Mouse (Mus musculus) lung, embryonic 15.5 days (tissue): ENCODE results near the gene Cpne2. TPM values are rescaled to one million over a fixed set of nuclear protein-coding genes. Genes with fewer than 3 reads are reported as not detected.

ENCODE experiments used
- ATAC-seq: fragments of 200-750 bp; cut with Nextera tagmentation; 2 replicates; pipeline ENCODE4 v1.8.0; 2017; ENCODE audit warnings: moderate number of reproducible peaks, borderline replicate concordance; ENCODE audit not compliant: low FRiP score, low TSS enrichment; ENCODE audit errors: extremely low read depth
- H3K27ac ChIP-seq: fragments of 300-500 bp; sonication (generic); 2 replicates; pipeline ENCODE4 v1.5.1; 2015; ENCODE audit warnings: moderate library complexity, mild to moderate bottlenecking, inconsistent platforms
- H3K27me3 ChIP-seq: fragments of 300-500 bp; sonication (generic); 2 replicates; pipeline ENCODE4 v1.6.1; 2015; ENCODE audit warnings: inconsistent platforms
- H3K36me3 ChIP-seq: fragments of 300-500 bp; sonication (generic); 2 replicates; pipeline ENCODE4 v1.6.1; 2015; ENCODE audit warnings: inconsistent platforms
- H3K4me1 ChIP-seq: fragments of 300-500 bp; sonication (generic); 2 replicates; pipeline ENCODE4 v1.6.1; 2015; ENCODE audit warnings: inconsistent platforms
- H3K4me2 ChIP-seq: fragments of 300-500 bp; sonication (generic); 2 replicates; pipeline ENCODE4 v1.6.1; 2015; ENCODE audit warnings: inconsistent platforms, mild to moderate bottlenecking, moderate library complexity
- H3K4me3 ChIP-seq: fragments of 300-500 bp; sonication (generic); 2 replicates; pipeline ENCODE4 v1.5.1; 2015; ENCODE audit warnings: mild to moderate bottlenecking, inconsistent platforms
- H3K9ac ChIP-seq: fragments of 300-500 bp; sonication (generic); 2 replicates; pipeline ENCODE4 v1.6.1; 2015; ENCODE audit warnings: inconsistent platforms
- H3K9me3 ChIP-seq: fragments of 300-500 bp; sonication (generic); 2 replicates; pipeline ENCODE4 v1.6.1; 2016; ENCODE audit warnings: inconsistent platforms
- WGBS: fragments of 180-500 bp; shearing (Covaris S2); methylation state at CpG from one replicate; pipeline ENCODE4 v1.1.7; 2015; 5-methylcytosine and 5-hydroxymethylcytosine counted together
- microRNA-seq: library from miRNA; unstranded; fragments of <30 nt; microRNA quantifications from one replicate; pipeline ENCODE4, GENCODE M21; 2016
- polyA plus RNA-seq: library from polyadenylated mRNA; unstranded; fragments of >200 nt; fragmentation: Nextera tagmentation; extraction: Ambion mirVana; gene quantifications from 2 replicates; pipeline ENCODE4 v1.2.1, GENCODE M21; 2015

Gene Cpne2
- polyA plus RNA-seq, 1 experiment from 2014 or later, result 10.3 TPM

DNA sequence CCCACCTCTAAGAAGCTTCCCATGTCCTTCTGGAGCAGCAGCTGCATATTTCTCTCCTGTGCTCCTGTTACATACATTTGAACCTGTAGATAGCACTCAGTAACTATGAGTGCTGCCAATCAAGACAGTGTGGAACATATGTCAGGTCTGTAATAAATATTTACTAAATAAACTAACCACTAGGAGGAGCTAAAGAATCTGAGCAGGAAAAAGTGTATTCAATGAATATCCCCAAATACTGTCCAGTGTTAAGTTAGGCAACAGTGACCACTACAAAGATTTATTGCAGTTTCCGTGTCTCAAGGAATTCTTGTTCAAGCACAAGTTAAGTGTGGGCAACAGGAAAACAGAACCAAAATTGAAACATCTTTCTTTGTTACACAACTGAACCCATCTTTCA is 61.4 kb downstream of the Cpne2 start:
- H3K27me3 ChIP-seq, result no peaks in the 10 kb centered on the region
- H3K4me3 ChIP-seq, result no peak overlapping the region
- H3K4me1 ChIP-seq, result no peaks in the 10 kb centered on the region
- no peaks in the 10 kb centered on the region for H3K9me3 ChIP-seq
- H3K9ac ChIP-seq, result no peak overlapping the region
- WGBS, result 39% methylated on average over 1 of the region's 1 CpGs
- H3K4me2 ChIP-seq, result no peak overlapping the region
- H3K36me3 ChIP-seq, result 0 out of 2 replicates have a peak, but pooled peaks cover 6% of the 10 kb centered on the region
- H3K27ac ChIP-seq, result no peak overlapping the region
- ATAC-seq, result no peak

- H3K27ac ChIP-seq, result no peak overlapping the region
- H3K27me3 ChIP-seq, result no peaks in the 10 kb centered on the region
- H3K4me2 ChIP-seq, result peak overlapping the region; percentile 84
- no peak for ATAC-seq
- peaks cover 20% of the 10 kb centered on the region for H3K4me1 ChIP-seq
- H3K9ac ChIP-seq, result peak overlapping the region; percentile 88
- WGBS, result 17% methylated on average over 5 of the region's 5 CpGs
- H3K4me3 ChIP-seq, result peak overlapping the region; percentile 95
- no peaks in the 10 kb centered on the region for H3K9me3 ChIP-seq
- no peaks in the 10 kb centered on the region for H3K36me3 ChIP-seq
Observed at GRCm38 (mm10) chr8:94600478-94600877, 67.7 kb downstream of the Cpne2 start.

- no peaks in the 10 kb centered on the region for H3K36me3 ChIP-seq
- ATAC-seq, result peak; percentile 15
- peak overlapping the region; percentile 95 for H3K4me3 ChIP-seq
- H3K4me2 ChIP-seq, result peak overlapping the region; percentile 84
- H3K4me1 ChIP-seq, result peaks cover 20% of the 10 kb centered on the region
- peak overlapping the region; percentile 85 for H3K27ac ChIP-seq
- H3K9me3 ChIP-seq, result no peaks in the 10 kb centered on the region
- no peaks in the 10 kb centered on the region for H3K27me3 ChIP-seq
- peak overlapping the region; percentile 88 for H3K9ac ChIP-seq
- WGBS, result under 1% methylated on average over 51 of the region's 51 CpGs
Observed at GRCm38 (mm10) chr8:94601034-94601606, 68.3 kb downstream of the Cpne2 start.

GRCm38 (mm10) chr8:94601607-94602385 is 69.0 kb downstream of the Cpne2 start, which contains the start of the genes Rspry1 and Fam192a:
Gene Rspry1 (plus strand): TSS chr8:94601937.
Gene Fam192a (minus strand): TSS chr8:94601997.
- Histone ChIP-seq H3K36me3 (no peaks in the 10 kb centered on the region), H3K9ac (peak within 1 kb of the TSS; percentile 88), H3K4me1 (peaks cover 20% of the 10 kb centered on the region), H3K27me3 (no peaks in the 10 kb centered on the region), H3K27ac (peak within 1 kb of the TSS; percentile 85), H3K4me3 (peak within 1 kb of the TSS; percentile 95), H3K9me3 (no peaks in the 10 kb centered on the region), H3K4me2 (peak within 1 kb of the TSS; percentile 84)
- under 1% methylated on average over 55 of the region's 55 CpGs for WGBS
- peak; percentile 100 for ATAC-seq

GRCm38 (mm10) chr8:94602471-94603131 is 69.8 kb downstream of the Cpne2 start:
- Histone ChIP-seq H3K27me3 (no peaks in the 10 kb centered on the region), H3K4me1 (peaks cover 20% of the 10 kb centered on the region), H3K27ac (peak overlapping the region; percentile 75), H3K9ac (peak overlapping the region; percentile 80), H3K4me3 (peak overlapping the region; percentile 95), H3K36me3 (0 out of 2 replicates have a peak, but pooled peaks cover 3% of the 10 kb centered on the region), H3K4me2 (peak overlapping the region; percentile 82), H3K9me3 (no peaks in the 10 kb centered on the region)
- no peak for ATAC-seq
- under 1% methylated on average over 31 of the region's 31 CpGs for WGBS

GRCm38 (mm10) chr8:94604030-94604429 is 71.2 kb downstream of the Cpne2 start:
- Histone ChIP-seq H3K4me1 (peaks cover 20% of the 10 kb centered on the region), H3K9me3 (no peaks in the 10 kb centered on the region), H3K4me2 (no peak overlapping the region), H3K9ac (no peak overlapping the region), H3K36me3 (0 out of 2 replicates have a peak, but pooled peaks cover 3% of the 10 kb centered on the region), H3K27ac (no peak overlapping the region), H3K4me3 (no peak overlapping the region), H3K27me3 (no peaks in the 10 kb centered on the region)
- WGBS, result 79% methylated on average over 2 of the region's 2 CpGs
- no peak for ATAC-seq

- Histone ChIP-seq H3K27me3 (no peaks in the 10 kb centered on the region), H3K27ac (no peak overlapping the region), H3K9me3 (no peaks in the 10 kb centered on the region), H3K4me1 (peaks cover 10% of the 10 kb centered on the region), H3K4me2 (no peak overlapping the region), H3K4me3 (no peak overlapping the region), H3K9ac (no peak overlapping the region), H3K36me3 (0 out of 2 replicates have a peak, but pooled peaks cover 3% of the 10 kb centered on the region)
- ATAC-seq, result no peak
- 90% methylated on average over 5 of the region's 5 CpGs for WGBS
Observed at GRCm38 (mm10) chr8:94607064-94607463, 74.3 kb downstream of the Cpne2 start.

Small RNA genes within 50 kb of the gene (microRNA-seq; reads per million reads assigned to microRNA genes)
- not detected for gene Mir7072

Other genes with a start within 250 kb of the Cpne2 start
- gene Slc12a3, start 203.8 kb upstream of the Cpne2 start, polyA plus RNA-seq, result 0.14 TPM in 1 of 2 replicates, not detected in the other
- 107 and 116 TPM in 2 replicates for gene Herpud1, start 146.6 kb upstream of the Cpne2 start, polyA plus RNA-seq
- 0.10 and 0.43 TPM in 2 replicates for gene Nlrc5, start 98.6 kb upstream of the Cpne2 start, polyA plus RNA-seq
- gene Rspry1, start 68.9 kb downstream of the Cpne2 start, polyA plus RNA-seq, result 33.7 and 35.2 TPM in 2 replicates
- gene Fam192a, start 69.0 kb downstream of the Cpne2 start, polyA plus RNA-seq, result 55.4 and 59.8 TPM in 2 replicates
- 147 TPM in 2 replicates for gene Arl2bp, start 133.6 kb downstream of the Cpne2 start, polyA plus RNA-seq
- 3.5 and 3.6 TPM in 2 replicates for gene Pllp, start 163.3 kb downstream of the Cpne2 start, polyA plus RNA-seq
- 0.06 TPM in 2 replicates for gene Ccl22, start 212.6 kb downstream of the Cpne2 start, polyA plus RNA-seq
- 6.2 and 8.3 TPM in 2 replicates for gene Cx3cl1, start 239.0 kb downstream of the Cpne2 start, polyA plus RNA-seq